Mouse (Mus musculus) liver, postnatal 0 days (tissue): ENCODE measurements around the gene Tnip3.

ENCODE experiments used
- CTCF ChIP-seq: sonication (generic); IDR thresholded peaks from 2 replicates; pipeline ENCODE4 v1.5.1; 2016; ENCODE audit warnings: antibody characterized with exemption, low read depth
- EP300 ChIP-seq: IDR thresholded peaks from 2 replicates; pipeline ENCODE4 v1.6.1; 2016; ENCODE audit warnings: antibody characterized with exemption, low read depth, mild to moderate bottlenecking

- TF ChIP-seq CTCF (no peak), EP300 (no peak)
Measured at GRCm38 (mm10) chr6:65538921-65539320, 13.8 kb downstream of the Tnip3 start.
